Mouse (Mus musculus) cerebellum, adult 18-20 months (tissue): ENCODE data around the gene Mapkapk5.

Experiments
- DNase-seq, 2 experiments: peaks; one replicate each; pipeline ENCODE4 v3.0.0; 2021

The Mapkapk5 gene

GRCm38 (mm10) chr5:121545793-121546529 is at the start of gene Mapkapk5:
Mapkapk5 (minus strand) TSS chr5:121545905.
- DNase-seq, result peak; percentile 94 to 100

- no peak for DNase-seq
Observed at GRCm38 (mm10) chr5:121594714-121595313, 49.1 kb upstream of the Mapkapk5 start.

- peak; percentile 70 to 71 for DNase-seq
Observed at GRCm38 (mm10) chr5:121593451-121594401, 48.0 kb upstream of the Mapkapk5 start, which contains the start of gene Aldh2. Aldh2 (minus strand) TSS chr5:121593824.

- peak in 1 of 2 experiments; percentile 10 for DNase-seq
Observed at GRCm38 (mm10) chr5:121592816-121593407, 47.2 kb upstream of the Mapkapk5 start.

- DNase-seq, result no peak
Observed at GRCm38 (mm10) chr5:121592064-121592815, 46.5 kb upstream of the Mapkapk5 start.

GRCm38 (mm10) chr5:121591417-121592063 is 45.8 kb upstream of the Mapkapk5 start:
- no peak for DNase-seq

DNA sequence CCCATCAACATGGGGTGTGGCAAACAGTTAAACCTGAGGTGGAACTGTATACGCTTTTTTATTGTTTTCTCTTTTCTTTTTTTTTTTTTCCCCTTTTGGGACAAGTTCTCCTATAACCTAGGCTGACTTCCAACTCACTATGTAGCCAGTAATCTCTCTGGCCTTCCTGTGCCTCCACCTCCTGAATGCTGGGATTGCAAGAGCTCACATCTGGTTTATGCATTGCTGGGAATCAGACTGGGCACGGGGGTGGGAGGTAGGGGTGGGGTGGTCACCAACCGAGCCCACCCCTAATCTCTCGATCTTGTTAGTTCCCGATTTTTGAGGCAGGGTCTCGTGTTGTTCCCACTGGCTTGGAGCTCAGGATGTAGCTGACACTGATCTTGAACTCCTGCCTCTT is 44.2 kb upstream of the Mapkapk5 start:
- DNase-seq, result no peak

GRCm38 (mm10) chr5:121586400-121587039 is 40.8 kb upstream of the Mapkapk5 start:
- no peak for DNase-seq

DNA sequence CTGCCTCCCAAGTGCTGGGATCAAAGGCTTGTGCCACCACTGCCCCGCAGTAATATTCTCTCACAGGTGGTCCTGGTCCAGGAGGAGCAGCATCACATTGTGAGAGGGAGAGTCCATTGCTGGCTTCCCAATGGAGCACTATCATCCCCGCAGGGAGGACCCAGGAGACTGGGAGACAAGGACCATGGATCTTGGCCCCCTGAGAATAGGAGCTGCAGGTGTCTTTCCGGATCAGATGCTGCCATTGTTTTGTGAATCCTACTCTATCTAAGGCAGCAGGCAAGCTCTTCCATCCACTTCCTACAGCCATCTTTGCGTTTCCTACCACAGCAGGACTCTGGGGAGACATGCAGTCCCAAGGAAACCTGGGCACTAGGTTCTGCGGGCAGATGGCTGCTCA is 40.0 kb upstream of the Mapkapk5 start:
- no peak for DNase-seq

DNA sequence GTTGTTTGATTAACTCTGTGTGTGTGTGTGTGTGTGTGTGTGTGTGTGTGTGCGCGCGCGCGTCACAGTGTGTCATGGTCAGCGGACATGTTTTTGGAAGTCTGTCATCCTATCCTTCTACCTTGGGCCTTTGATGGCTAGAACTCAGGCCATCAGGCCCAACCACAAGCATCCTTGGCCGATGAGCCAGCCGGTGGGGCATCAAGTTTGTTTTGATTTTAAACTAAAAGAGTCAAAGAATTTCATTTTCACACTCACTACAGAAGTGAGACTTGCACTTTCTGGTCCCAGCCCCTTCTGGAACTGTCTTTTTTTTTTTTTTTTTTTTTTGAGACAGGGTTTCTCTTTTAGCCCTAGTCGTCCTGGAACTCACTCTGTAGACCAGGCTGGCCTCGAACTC is 39.3 kb upstream of the Mapkapk5 start:
- DNase-seq, result no peak

DNA sequence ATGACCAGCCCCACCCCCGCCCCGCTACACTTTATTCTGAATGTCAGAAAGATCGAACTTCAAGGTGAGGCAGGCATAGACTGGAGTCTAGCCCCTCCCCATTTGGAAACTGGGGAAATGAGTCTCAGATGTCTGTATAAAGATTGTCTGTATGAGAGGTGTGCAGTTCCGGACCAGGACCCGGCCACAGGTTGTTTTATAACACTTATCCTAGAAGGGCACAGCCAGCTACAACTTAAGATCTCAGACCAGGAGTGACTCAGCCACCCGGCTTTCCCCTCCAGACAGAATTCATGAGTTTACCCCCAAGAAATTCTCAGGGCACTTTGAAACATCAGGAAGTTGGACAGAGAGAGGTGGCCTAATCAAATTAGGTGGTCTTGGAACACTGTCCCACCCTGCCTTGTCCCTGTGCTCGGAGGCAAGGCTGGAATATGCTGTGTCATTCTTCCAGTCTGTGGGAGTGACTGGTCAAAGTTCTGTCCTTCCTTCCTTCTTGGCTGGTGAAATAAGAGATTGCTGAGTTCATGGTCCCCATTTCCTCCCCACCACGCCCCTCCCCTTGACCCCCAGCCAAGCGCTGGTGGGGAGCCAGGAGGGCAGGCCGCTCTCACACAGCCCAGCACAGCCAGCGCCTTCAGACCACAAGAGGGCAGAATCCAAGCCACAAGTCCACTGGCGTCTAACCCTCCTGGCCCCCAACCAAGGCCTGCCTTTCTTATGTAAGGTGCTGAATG is 38.2 kb upstream of the Mapkapk5 start:
- peak; percentile 61 to 77 for DNase-seq

- no peak for DNase-seq
Observed at GRCm38 (mm10) chr5:121581945-121582344, 36.2 kb upstream of the Mapkapk5 start.

DNA sequence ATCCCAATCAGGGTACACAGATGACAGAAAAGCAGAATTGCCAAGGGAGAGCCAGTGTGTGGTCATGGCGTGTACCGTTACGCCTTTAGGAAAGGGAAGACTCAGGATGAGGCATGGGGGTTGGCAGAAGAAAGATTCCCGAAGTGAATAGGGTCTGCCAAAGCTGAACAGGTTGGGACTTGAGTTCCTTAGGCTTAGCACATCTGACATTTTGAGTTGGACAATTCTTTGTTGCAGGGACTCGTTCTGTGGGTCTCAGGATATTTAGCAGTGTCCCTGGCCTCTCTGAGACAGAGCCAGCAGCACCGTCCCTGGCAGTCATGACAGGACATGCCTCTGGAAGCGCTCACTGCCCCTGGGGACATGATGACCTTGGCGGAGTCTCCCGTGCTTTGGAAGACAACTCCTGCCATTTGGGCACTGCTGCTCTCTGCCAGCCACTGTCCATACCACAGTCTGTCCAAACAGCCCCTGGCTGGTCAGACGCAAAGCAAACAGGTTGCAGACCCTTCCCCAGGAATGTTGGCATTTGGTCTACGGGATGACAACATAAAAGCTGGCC is 31.3 kb upstream of the Mapkapk5 start:
- DNase-seq, result no peak

- no peak for DNase-seq
Observed at GRCm38 (mm10) chr5:121575867-121576266, 30.2 kb upstream of the Mapkapk5 start.

- DNase-seq, result no peak
Observed at GRCm38 (mm10) chr5:121574145-121574544, 28.4 kb upstream of the Mapkapk5 start.

GRCm38 (mm10) chr5:121570787-121571186 is 25.1 kb upstream of the Mapkapk5 start:
- DNase-seq, result no peak

DNA sequence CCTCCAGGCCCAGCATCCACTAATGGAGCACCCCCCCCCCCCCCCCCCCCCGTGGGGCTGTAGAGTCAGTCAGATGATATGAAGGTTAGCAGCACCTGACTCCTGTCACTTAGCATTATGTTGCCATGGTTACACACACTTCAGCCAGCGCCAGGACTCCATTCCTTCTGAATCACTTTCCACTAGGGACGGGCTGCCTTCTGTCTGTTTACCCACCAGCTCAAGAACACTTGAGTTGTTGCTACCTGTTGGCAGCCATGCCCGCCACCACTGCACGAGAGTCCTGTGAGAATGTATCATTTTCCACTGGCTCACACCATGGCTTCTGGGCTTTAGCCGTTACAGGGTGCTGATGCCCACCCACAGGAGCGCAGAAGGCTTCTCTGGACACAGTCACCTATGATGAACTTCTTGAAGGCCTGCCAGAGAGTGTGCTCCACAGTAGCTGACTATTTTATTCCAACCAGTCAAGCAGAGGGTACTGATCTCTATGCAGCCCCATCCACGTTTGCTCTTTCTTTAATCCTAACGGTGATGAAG is 24.2 kb upstream of the Mapkapk5 start:
- DNase-seq, result no peak

DNA sequence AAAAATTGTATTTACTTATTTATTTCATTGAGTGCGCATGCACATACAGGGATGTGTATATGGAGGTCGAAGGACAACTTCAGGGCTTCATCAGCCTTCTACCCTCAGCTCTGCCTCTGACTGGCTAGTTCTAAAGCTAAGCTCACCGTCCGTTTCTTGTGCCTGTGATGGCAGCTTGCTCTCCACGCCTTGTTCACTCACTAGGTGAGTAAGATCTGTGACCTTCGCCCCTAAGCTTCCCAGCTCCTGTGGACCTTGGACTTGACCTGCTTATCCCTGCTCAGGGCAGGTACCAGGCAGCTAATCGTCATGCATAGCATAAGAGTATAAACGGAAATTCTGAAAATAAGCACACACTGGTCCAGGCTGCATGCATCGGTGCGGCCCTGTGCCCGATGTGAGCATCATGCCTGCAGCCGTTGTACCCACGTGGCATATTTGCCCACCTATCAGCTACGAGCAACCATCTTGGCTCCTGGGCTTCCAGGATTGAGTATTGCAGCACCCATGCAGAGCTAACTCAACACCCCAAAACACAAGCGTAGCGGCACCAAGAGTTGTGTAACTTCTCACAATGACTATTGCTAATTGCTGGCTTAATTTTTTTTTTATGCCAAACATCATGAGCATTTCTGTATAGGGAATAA is 20.5 kb upstream of the Mapkapk5 start:
- DNase-seq, result no peak

- DNase-seq, result peak; percentile 65 to 70
Observed at GRCm38 (mm10) chr5:121564468-121564895, 18.8 kb upstream of the Mapkapk5 start.
